Mouse (Mus musculus) embryonic fibroblast, embryonic 13.5 days (primary cell): ENCODE results near the gene Kif15. TPM values are rescaled to one million over a fixed set of nuclear protein-coding genes. Genes with fewer than 3 reads are reported as not detected.

Experiments
- H3K27ac ChIP-seq: 2 replicates; pipeline ENCODE4 v1.5.1; 2012; ENCODE audit warnings: low read length, control low read depth, inconsistent platforms; ENCODE audit not compliant: insufficient read depth
- H3K4me1 ChIP-seq: 2 replicates; pipeline ENCODE4 v1.6.1; 2011; ENCODE audit warnings: low read length; ENCODE audit not compliant: control insufficient read depth, insufficient read depth
- H3K4me3 ChIP-seq: 2 replicates; pipeline ENCODE4 v1.5.1; 2011; ENCODE audit warnings: mild to moderate bottlenecking, control low read depth, low read length; ENCODE audit not compliant: insufficient read depth
- CTCF ChIP-seq: IDR thresholded peaks from 2 replicates; pipeline ENCODE4 v1.5.1; 2011; ENCODE audit warnings: mild to moderate bottlenecking, control low read depth, low read length, moderate library complexity, borderline replicate concordance; ENCODE audit not compliant: insufficient read depth
- POLR2A ChIP-seq: IDR thresholded peaks from 2 replicates; pipeline ENCODE4 v1.6.1; 2011; ENCODE audit warnings: low read depth, mild to moderate bottlenecking, control low read depth, low read length, moderate library complexity
- polyA plus RNA-seq: library from polyadenylated mRNA; stranded (reverse); fragments of >200 nt; gene quantifications from 2 replicates; pipeline ENCODE4 v1.2.4, GENCODE M21; 2011; ENCODE audit warnings: low read depth; ENCODE audit not compliant: missing spikeins, insufficient read length

The Kif15 gene
- polyA plus RNA-seq, 1 experiment = 59.5 TPM

GRCm38 (mm10) chr9:123006071-123006470 lies 55.2 kb downstream of the Kif15 start:
- Histone ChIP-seq H3K4me3 (no peak overlapping the region), H3K4me1 (no peaks in the 10 kb centered on the region)

GRCm38 (mm10) chr9:123020995-123021631 lies 70.3 kb downstream of the Kif15 start, which contains the start of gene Tmem42:
TSS of gene Tmem42 (plus strand) at chr9:123021326.
- Histone ChIP-seq H3K4me1 (peaks cover 2% of the 10 kb centered on the region; the same call in 1 of the 2 replicates), H3K4me3 (peak within 1 kb of the TSS; percentile 69), H3K27ac (peak within 1 kb of the TSS; percentile 32; the same call in 1 of the 2 replicates)
- TF ChIP-seq CTCF = no peak
- TF ChIP-seq POLR2A = peak; percentile 64

More at GRCm38 (mm10) chr9:123006071-123006470, 55.2 kb downstream of the Kif15 start:
- no peak overlapping the region for H3K27ac ChIP-seq
- TF ChIP-seq CTCF (no peak), POLR2A (no peak)

DNA sequence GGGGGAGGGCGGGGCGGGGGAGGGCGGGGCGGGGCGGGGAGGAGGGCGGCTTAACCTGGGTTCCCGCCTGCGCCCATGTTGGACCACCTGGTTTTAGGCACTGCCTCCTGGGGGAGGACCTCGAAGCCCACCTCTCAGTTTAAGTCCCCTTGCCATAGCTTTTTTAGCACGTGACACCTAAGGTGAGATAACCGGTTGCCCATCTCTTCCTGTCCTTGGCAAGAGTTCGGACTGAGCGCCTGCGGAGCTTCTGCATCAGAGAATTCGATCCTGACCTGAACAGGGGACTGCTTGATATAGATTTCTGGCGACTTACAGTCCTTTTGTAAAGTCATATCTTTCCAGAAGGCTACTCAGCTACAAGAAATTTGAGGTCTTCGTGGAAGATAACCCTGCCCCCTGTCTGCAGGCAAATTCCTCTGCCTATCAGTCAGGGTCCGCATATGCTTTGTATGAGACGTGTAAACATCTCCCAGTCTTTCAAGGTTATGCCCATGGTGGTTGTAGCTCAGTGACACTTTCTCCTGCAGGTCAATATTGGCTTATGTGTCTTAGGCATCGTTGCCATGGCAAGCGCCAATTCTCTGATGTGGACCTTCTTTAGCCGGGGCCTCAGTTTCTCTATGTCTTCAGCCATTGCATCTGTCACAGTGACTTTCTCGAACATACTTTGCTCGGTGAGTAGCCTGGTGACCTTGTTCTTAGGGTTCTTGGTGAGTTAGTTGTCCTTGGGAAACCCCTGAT lies 71.0 kb downstream of the Kif15 start:
- TF ChIP-seq POLR2A (no peak), CTCF (no peak)
- Histone ChIP-seq H3K4me3 (peak overlapping the region; percentile 38), H3K27ac (no peak overlapping the region), H3K4me1 (peaks cover 2% of the 10 kb centered on the region; the same call in 1 of the 2 replicates)

DNA sequence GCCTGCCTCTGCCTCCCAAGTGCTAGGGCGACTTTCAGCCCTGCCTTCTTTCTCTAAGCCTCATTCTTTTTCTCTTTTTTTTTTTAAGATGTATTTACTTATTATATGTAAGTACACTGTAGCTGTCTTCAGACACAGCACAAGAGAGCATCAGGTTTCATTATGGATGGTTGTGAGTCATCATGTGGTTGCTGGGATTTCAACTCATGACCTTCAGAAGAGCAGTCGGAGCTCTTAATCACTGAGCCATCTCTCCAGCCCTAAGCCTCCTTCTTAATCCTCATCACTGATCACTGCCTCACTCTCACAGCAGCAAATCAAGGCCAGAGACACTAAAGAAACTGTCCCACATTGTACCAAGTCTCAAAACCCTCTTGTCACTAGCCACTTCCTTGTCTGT lies 73.4 kb downstream of the Kif15 start:
- Histone ChIP-seq H3K4me1 (peaks cover 2% of the 10 kb centered on the region; the same call in 1 of the 2 replicates), H3K27ac (no peak overlapping the region), H3K4me3 (no peak overlapping the region)
- TF ChIP-seq POLR2A = no peak
- TF ChIP-seq CTCF = no peak

- Histone ChIP-seq H3K27ac (no peak overlapping the region), H3K4me1 (no peaks in the 10 kb centered on the region), H3K4me3 (no peak overlapping the region)
- TF ChIP-seq CTCF (no peak), POLR2A (no peak)
Measured at GRCm38 (mm10) chr9:123031496-123032246, 80.8 kb downstream of the Kif15 start.

GRCm38 (mm10) chr9:123034426-123034825 lies 83.6 kb downstream of the Kif15 start, which contains the start of gene Tgm4:
TSS of gene Tgm4 (plus strand) at chr9:123034726.
- Histone ChIP-seq H3K4me3 (no peak within 1 kb of the TSS), H3K4me1 (no peaks in the 10 kb centered on the region), H3K27ac (no peak within 1 kb of the TSS)
- TF ChIP-seq CTCF (no peak), POLR2A (no peak)

DNA sequence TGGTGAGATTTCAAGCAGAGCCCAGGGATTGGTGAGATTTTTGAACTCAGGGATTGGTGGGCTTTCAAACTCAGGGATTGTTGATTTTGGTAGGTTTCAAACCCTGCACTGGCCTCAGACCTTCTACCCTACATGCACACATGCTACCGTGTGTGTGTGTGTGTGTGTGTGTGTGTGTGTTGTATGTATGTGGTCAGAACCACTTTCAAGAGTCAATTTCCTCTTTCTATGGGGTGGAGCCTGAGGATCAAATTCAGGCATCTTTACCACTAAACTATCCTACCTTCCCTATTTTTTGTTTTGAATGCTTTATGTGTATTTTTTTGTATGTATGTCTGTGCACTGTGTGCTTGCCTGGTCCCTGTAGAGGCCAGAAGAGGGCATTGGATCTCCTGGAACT lies 96.8 kb downstream of the Kif15 start:
- Histone ChIP-seq H3K4me1 (no peaks in the 10 kb centered on the region), H3K4me3 (no peak overlapping the region), H3K27ac (no peak overlapping the region)
- TF ChIP-seq POLR2A = no peak
- TF ChIP-seq CTCF = no peak

DNA sequence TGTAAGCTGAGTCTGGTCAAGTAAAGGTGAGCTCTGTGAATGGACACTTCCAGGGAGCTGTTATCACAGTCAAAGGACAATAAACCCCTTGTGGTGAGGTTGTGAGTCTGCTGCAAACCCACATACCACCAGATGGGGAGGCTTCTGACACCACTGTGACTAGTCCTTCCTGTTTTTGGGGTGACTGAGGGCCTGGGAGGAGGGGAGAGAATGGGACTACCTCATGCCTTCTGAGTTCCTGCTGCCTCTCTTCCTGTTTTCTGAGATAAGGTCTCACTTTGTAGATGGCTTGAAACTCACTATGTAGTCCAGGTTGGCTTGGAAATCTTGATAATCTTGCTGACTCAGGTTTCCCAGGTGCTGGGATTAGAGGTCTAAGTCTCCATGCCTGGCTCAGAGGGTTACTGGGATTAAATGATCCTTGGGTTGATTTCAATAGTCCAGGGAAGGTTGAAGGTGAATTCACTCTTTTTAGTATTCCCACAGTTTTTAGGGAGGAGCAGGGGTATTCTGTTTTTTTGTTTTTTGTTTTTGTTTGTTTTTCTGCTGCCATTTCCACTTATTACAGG lies 108.0 kb downstream of the Kif15 start:
- no peak overlapping the region for H3K4me3 ChIP-seq
- no peaks in the 10 kb centered on the region for H3K4me1 ChIP-seq
- H3K27ac ChIP-seq = no peak overlapping the region
- no peak for TF ChIP-seq CTCF
- TF ChIP-seq POLR2A = no peak

DNA sequence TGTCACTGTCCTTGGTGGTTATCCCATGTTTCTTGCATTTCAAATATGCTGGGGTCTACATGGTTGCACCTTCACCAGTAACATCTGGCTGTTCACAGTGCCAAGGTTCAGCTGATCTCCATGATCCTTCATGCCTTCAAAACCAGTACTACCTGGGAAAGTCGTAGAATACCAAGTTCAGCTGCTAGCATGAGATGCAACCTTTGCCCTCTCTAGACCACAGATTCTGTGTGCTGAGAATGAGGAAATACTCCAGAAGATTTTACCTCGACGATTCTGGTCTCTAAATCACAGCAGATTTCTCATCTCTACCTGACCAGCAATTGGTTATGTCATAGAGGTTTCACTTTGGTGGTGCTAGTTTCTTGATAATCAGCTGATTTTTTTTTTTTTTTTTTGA lies 109.3 kb downstream of the Kif15 start:
- no peak overlapping the region for H3K4me3 ChIP-seq
- TF ChIP-seq CTCF (no peak), POLR2A (no peak)
- H3K27ac ChIP-seq = no peak overlapping the region
- H3K4me1 ChIP-seq = no peaks in the 10 kb centered on the region

Other genes starting within 250 kb of the Kif15 start
- gene Topaz1, start 203.7 kb upstream of the Kif15 start, polyA plus RNA-seq = not detected in 2 replicates
- gene Tcaim, start 145.5 kb upstream of the Kif15 start, polyA plus RNA-seq = 8.0 and 9.9 TPM in 2 replicates
- gene Gm35549, start 107.0 kb upstream of the Kif15 start, polyA plus RNA-seq = not detected in 2 replicates
- 74.3 and 83.7 TPM in 2 replicates for gene Zfp445, start 85.0 kb upstream of the Kif15 start, polyA plus RNA-seq
- 4.8 and 4.9 TPM in 2 replicates for gene Zkscan7, start 65.4 kb upstream of the Kif15 start, polyA plus RNA-seq
- gene Zfp105, start 28.0 kb upstream of the Kif15 start, polyA plus RNA-seq = 7.8 and 10.5 TPM in 2 replicates
- gene 1110059G10Rik, start within 50 bp of the Kif15 start, polyA plus RNA-seq = 25.7 and 34.2 TPM in 2 replicates
- gene Tmem42, start 70.3 kb downstream of the Kif15 start, polyA plus RNA-seq = 4.1 and 4.4 TPM in 2 replicates
- gene Tgm4, start 83.7 kb downstream of the Kif15 start, polyA plus RNA-seq = not detected in 2 replicates
- 88.0 and 92.1 TPM in 2 replicates for gene Zdhhc3, start 162.2 kb downstream of the Kif15 start, polyA plus RNA-seq
- gene Exosc7, start 162.2 kb downstream of the Kif15 start, polyA plus RNA-seq = 28.9 and 38.1 TPM in 2 replicates
- gene Clec3b, start 199.9 kb downstream of the Kif15 start, polyA plus RNA-seq = not detected in 2 replicates